Mouse (Mus musculus): ENCODE measurements around the gene Smarcal1.

DNA sequence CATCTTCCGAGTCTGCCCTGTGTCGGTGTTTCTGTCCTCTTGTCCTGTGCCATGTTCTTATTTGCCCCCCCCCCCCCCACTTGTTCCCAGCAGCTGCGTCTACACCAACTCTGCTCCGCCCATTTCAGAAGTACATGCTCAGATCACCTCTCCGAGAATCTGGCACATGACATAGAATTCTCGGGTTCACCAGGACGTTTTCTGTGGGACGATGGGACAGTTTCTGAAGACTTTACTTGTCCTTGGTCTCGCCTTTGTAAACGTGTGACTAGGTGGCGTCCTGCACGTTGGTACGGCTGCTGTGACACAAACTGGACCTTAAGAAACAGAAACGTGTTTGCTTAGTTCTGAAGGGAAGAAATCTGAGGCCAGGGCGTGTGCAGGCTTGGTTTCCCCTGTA, 4.5 kb downstream of the Smarcal1 start:
- TF ChIP-seq CTCF (IDR thresholded peaks at IDR 0.05; ENCODE audit: low read depth): no peak
- no peak for TF ChIP-seq EP300 (IDR thresholded peaks at IDR 0.05; ENCODE audit: low read depth)

Data from liver, postnatal 0 days (tissue).